Mouse (Mus musculus) heart, adult 2 months (tissue): ENCODE results near the gene Fam32a. TPM values are rescaled to one million over a fixed set of nuclear protein-coding genes. Genes with fewer than 3 reads are reported as not detected.

ENCODE experiments used
- DNase-seq, 2 experiments: peaks; one replicate each; pipeline ENCODE4 v3.0.0; 2021
- H3K27ac ChIP-seq: fragments of 200-600 bp; 2 replicates; pipeline ENCODE4 v1.8.1; 2022
- H3K27me3 ChIP-seq: fragments of 200-500 bp; 2 replicates; pipeline ENCODE4 v1.6.1; 2012; ENCODE audit warnings: mild to moderate bottlenecking, low read length, inconsistent platforms, mixed read lengths; ENCODE audit not compliant: control insufficient read depth, insufficient read depth
- H3K36me3 ChIP-seq: fragments of 200-500 bp; 2 replicates; pipeline ENCODE4 v1.6.1; 2012; ENCODE audit warnings: low read length, inconsistent platforms; ENCODE audit not compliant: control insufficient read depth, insufficient read depth
- H3K4me1 ChIP-seq: fragments of 200-500 bp; 2 replicates; pipeline ENCODE4 v1.6.1; 2011; ENCODE audit warnings: low read length; ENCODE audit not compliant: control insufficient read depth, insufficient read depth
- H3K4me3 ChIP-seq: fragments of 200-600 bp; 2 replicates; pipeline ENCODE4 v1.8.1; 2022
- H3K79me2 ChIP-seq: fragments of 200-500 bp; replicated peaks from 2 replicates; pipeline ENCODE4 v1.6.1; 2012; ENCODE audit warnings: mild to moderate bottlenecking, inconsistent platforms, low read length, moderate library complexity, mixed read lengths; ENCODE audit not compliant: control insufficient read depth, insufficient read depth
- H3K9ac ChIP-seq: fragments of 200-500 bp; 2 replicates; pipeline ENCODE4 v1.6.1; 2012; ENCODE audit warnings: low read depth, mild to moderate bottlenecking, control low read depth, inconsistent platforms, low read length, mixed read lengths
- CTCF ChIP-seq: fragments of 200-600 bp; IDR thresholded peaks from 2 replicates; pipeline ENCODE4 v1.8.1; 2022; ENCODE audit warnings: antibody characterized with exemption, mild to moderate bottlenecking, moderate library complexity
- EP300 ChIP-seq: fragments of 200-500 bp; IDR thresholded peaks from 2 replicates; pipeline ENCODE4 v1.6.1; 2011; ENCODE audit warnings: low read depth, low read length, control low read depth; ENCODE audit not compliant: insufficient read depth
- POLR2A ChIP-seq: fragments of 200-500 bp; IDR thresholded peaks from 2 replicates; pipeline ENCODE4 v1.6.1; 2011; ENCODE audit warnings: mild to moderate bottlenecking, low read depth, low read length, control low read depth; ENCODE audit not compliant: insufficient read depth
- WGBS: fragments of 180-500 bp; shearing (Covaris S2); methylation state at CpG from one replicate; pipeline ENCODE4 v1.1.7; 2018; 5-methylcytosine and 5-hydroxymethylcytosine counted together
- intact Hi-C: fragments of 180-260 bp; cut with DNase I; formaldehyde crosslinking; loops from one replicate; pipeline ENCODE4 v1.15.1; 2025
- polyA plus RNA-seq: library from polyadenylated mRNA; depleted of rRNA; stranded (reverse); fragments of >200 nt; gene quantifications from 2 replicates; pipeline ENCODE4 v1.2.3, GENCODE M21; 2012
- total RNA-seq, 2 experiments: library from RNA; stranded (reverse); gene quantifications; 2 replicates each; pipeline ENCODE4 v1.2.3; 2021

Fam32a gene
- total and polyA plus RNA-seq, 3 experiments, result 21.2 to 23.2 (median 21.4) TPM

DNA sequence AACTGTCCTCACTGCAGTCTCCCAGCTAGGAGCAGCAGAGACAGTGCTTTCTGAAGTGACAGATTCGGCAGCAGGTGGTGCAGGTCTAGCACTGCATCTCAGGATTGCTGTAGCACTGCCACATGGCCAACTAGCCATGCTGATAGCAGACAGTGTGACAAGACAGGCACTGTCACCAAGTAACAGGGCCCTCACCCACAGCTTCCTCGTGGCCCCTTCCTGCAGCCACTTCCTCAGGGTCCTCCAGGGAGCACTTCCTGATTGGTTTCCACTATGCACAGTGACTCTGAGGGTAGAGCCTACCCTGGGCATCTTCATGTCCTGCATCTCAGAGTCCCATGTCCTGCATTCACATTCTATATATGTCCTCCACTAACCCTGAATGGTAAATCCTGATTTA lies 25.1 kb downstream of the Fam32a start:
- H3K36me3 ChIP-seq, result no peaks in the 10 kb centered on the region; the same call in none of the 2 replicates
- peaks cover 14% of the 10 kb centered on the region for H3K4me1 ChIP-seq
- peaks cover 7% of the 10 kb centered on the region for H3K79me2 ChIP-seq
- WGBS, result 25% methylated on average over 2 of the region's 2 CpGs
- intact Hi-C loops, result loop anchor here (5.0 kb wide), 2 partner anchors 67 to 123 kb away; no protein-coding TSS in a partner anchor
- no peaks in the 10 kb centered on the region for H3K27me3 ChIP-seq
- peak in 1 of 2 experiments; percentile 23 for DNase-seq
- no peak overlapping the region for H3K27ac ChIP-seq
- H3K9ac ChIP-seq, result peak overlapping the region; percentile 30; the same call in 1 of the 2 replicates
- no peak for TF ChIP-seq CTCF
- TF ChIP-seq EP300, result no peak
- TF ChIP-seq POLR2A, result no peak
- no peak overlapping the region for H3K4me3 ChIP-seq

DNA sequence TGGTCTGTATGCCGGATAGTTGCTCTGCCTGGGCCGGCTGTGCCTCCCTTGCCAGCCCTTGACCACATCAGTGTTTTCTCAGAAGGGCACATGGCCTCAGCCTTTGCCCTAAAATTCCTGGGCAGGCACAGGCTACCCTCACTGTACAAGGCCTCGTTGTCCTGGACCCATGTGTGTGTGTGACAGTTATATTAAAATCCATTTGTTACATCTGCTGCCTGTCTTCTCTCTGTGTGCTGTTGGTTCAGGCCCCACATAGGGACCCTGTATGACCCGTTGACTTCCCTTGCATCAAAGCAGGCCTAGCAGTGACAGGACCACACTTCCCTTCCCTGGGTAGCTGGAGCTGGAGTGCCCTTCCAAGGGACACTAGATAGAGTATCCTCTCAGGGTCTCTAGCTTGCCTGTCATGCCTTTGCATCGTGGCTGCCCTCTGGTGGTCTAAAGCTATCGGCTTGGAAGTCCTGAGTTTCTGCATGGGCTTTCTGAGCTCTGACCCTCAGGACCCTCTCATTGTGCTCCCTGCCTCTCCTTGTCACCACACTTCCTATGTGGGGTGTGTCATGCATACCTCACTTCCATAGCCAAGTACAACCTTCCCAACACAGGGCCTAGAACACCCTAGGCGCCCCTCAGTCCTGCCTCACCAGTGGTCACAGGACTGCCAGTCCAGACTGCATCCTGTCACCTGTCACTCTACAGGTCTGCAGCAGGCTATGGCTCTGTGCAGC lies 37.8 kb downstream of the Fam32a start:
- no peak for TF ChIP-seq POLR2A
- peak; percentile 70 for TF ChIP-seq CTCF
- Histone ChIP-seq H3K9ac (no peak overlapping the region), H3K27ac (no peak overlapping the region), H3K4me1 (peaks cover 15% of the 10 kb centered on the region), H3K36me3 (peaks cover 2% of the 10 kb centered on the region; the same call in 1 of the 2 replicates), H3K4me3 (no peak overlapping the region), H3K79me2 (no peaks in the 10 kb centered on the region), H3K27me3 (no peaks in the 10 kb centered on the region)
- no peak for DNase-seq
- 55% methylated on average over 7 of the region's 7 CpGs for WGBS
- intact Hi-C loops, result loop anchor here (5.0 kb wide), 1 partner anchor 80 kb away; no protein-coding TSS in a partner anchor

DNA sequence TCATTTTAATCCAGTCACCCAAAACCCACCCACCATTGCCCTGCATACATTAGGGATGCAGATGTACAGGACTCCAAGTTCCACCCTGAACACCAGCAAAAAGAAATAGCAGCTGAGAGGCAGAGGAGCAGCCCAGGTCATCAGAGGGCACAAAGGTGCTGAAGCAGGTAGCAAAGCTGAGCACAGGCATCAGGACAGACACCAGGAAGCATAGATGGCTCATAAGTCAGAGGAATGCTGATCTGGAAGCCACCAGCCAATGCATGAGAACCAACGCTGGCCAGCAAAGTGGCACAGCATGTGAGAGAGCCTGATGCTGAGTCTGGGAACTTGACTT lies 38.3 kb downstream of the Fam32a start:
- no peaks in the 10 kb centered on the region for H3K27me3 ChIP-seq
- intact Hi-C loops, result loop anchor here (5.0 kb wide), 1 partner anchor 81 kb away; no protein-coding TSS in a partner anchor
- DNase-seq, result no peak

DNA sequence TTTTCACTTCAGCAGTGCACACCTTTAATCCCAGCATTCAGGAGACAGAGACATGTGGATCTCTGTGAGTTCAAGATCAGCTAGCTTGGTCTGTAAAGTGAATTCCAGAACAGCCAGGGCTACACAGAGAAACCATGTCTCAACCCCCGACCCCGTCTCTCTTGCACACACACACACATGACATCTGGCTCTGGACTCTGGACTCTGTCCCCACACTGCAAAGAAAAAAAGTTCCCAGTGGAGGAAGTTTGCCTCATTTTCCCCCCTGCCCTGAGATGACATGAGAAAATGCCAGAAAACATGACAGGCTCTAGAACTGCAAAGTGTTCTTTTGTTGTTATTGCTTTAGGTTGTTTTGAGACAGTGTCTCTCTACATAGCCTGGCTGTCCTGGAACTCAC lies 40.3 kb downstream of the Fam32a start:
- Histone ChIP-seq H3K27me3 (no peaks in the 10 kb centered on the region), H3K36me3 (peaks cover 2% of the 10 kb centered on the region; the same call in 1 of the 2 replicates), H3K4me3 (no peak overlapping the region), H3K27ac (peak overlapping the region; percentile 61; the same call in 1 of the 2 replicates), H3K9ac (no peak overlapping the region), H3K79me2 (no peaks in the 10 kb centered on the region), H3K4me1 (peaks cover 17% of the 10 kb centered on the region)
- intact Hi-C loops, result loop anchor here (5.0 kb wide), 1 partner anchor 83 kb away; no protein-coding TSS in a partner anchor
- no peak for DNase-seq
- WGBS, result 57% methylated on average over 2 of the region's 2 CpGs
- TF ChIP-seq POLR2A, result no peak
- no peak for TF ChIP-seq EP300
- TF ChIP-seq CTCF, result no peak

More for the DNA sequence above, 38.3 kb downstream of the Fam32a start:
- Histone ChIP-seq H3K36me3 (peaks cover 2% of the 10 kb centered on the region; the same call in 1 of the 2 replicates), H3K79me2 (no peaks in the 10 kb centered on the region), H3K9ac (no peak overlapping the region), H3K4me1 (peaks cover 16% of the 10 kb centered on the region), H3K4me3 (no peak overlapping the region), H3K27ac (no peak overlapping the region)
- 80% methylated on average over 1 of the region's 1 CpGs for WGBS
- TF ChIP-seq POLR2A, result no peak
- no peak for TF ChIP-seq CTCF
- no peak for TF ChIP-seq EP300

DNA sequence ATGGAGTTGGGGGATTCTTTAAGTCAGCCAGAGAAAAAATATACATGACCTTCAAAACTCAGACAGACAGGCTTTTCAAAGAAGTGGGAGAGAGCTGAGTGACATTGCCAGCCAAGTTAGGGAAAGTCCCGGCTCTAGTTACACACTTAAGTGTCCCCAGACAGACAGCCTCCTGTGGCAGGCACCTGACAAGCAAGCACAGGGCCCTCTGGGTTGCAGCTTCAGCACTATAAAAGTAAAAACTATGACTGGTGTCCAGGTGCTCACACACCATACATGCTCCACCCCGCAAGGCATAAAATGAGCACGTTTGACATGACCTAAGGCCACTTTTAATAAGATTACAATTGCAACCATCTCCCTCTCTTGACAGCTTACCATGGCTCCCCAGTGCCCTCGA lies 41.1 kb downstream of the Fam32a start:
- WGBS, result 27% methylated on average over 4 of the region's 4 CpGs
- H3K4me1 ChIP-seq, result peaks cover 20% of the 10 kb centered on the region
- H3K27me3 ChIP-seq, result no peaks in the 10 kb centered on the region
- peak overlapping the region; percentile 5 for H3K9ac ChIP-seq
- H3K4me3 ChIP-seq, result no peak overlapping the region
- DNase-seq, result no peak
- intact Hi-C loops, result no loop called here
- peaks cover 2% of the 10 kb centered on the region for H3K36me3 ChIP-seq
- TF ChIP-seq POLR2A (no peak), CTCF (no peak), EP300 (no peak)
- H3K27ac ChIP-seq, result peak overlapping the region; percentile 61
- no peaks in the 10 kb centered on the region for H3K79me2 ChIP-seq

DNA sequence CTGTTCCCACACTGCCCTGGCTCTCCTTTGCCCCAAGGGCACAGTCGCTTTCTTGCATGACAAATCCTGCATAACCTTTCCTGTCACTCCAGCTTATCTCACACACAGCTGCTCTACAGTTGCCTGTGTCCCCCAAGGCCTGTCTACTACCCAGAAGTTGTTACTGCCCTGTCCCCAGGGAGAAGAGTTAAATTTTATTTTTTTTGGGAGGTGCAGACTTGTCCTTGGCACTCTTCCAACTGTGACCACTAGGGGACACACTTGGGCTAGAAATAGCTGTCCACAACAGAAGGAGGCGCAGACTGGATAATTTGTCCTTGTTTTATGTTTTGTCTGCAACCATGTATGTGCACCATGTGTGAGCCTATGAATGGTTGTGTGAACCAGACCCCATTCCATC lies 41.5 kb downstream of the Fam32a start:
- peak overlapping the region; percentile 5 for H3K9ac ChIP-seq
- peaks cover 2% of the 10 kb centered on the region for H3K36me3 ChIP-seq
- DNase-seq, result peak; percentile 60 to 71
- intact Hi-C loops, result no loop called here
- WGBS, result 2% methylated on average over 2 of the region's 2 CpGs
- H3K4me3 ChIP-seq, result no peak overlapping the region
- peaks cover 24% of the 10 kb centered on the region for H3K4me1 ChIP-seq
- H3K27me3 ChIP-seq, result no peaks in the 10 kb centered on the region
- no peaks in the 10 kb centered on the region for H3K79me2 ChIP-seq
- H3K27ac ChIP-seq, result peak overlapping the region; percentile 61
- TF ChIP-seq EP300 (peak; percentile 84), POLR2A (peak; percentile 34; the same call in 1 of the 2 replicates), CTCF (peak; percentile 86)
